Mouse (Mus musculus) forebrain, embryonic 12.5 days (tissue): Measurements from ENCODE around the gene Mettl6. TPM values are rescaled to one million over a fixed set of nuclear protein-coding genes. Genes with fewer than 3 reads are reported as not detected.

ENCODE experiments used
- polyA plus RNA-seq: library from polyadenylated mRNA; unstranded; fragments of >200 nt; fragmentation: Nextera tagmentation; extraction: Ambion mirVana; gene quantifications from 2 replicates; pipeline ENCODE4 v1.2.1, GENCODE M21; 2016

Gene Mettl6
- polyA plus RNA-seq, 1 experiment from 2014 or later = 78.9 TPM

Other genes starting within 250 kb of the Mettl6 start
- gene Phf7, start 243.7 kb downstream of the Mettl6 start, polyA plus RNA-seq = 14.8 and 15.8 TPM in 2 replicates
- 130 and 135 TPM in 2 replicates for gene Bap1, start 243.6 kb downstream of the Mettl6 start, polyA plus RNA-seq
- gene Dnah1, start 171.1 kb downstream of the Mettl6 start, polyA plus RNA-seq = 7.3 and 8.0 TPM in 2 replicates
- gene Capn7, start 158.4 kb downstream of the Mettl6 start, polyA plus RNA-seq = 46.8 and 47.5 TPM in 2 replicates
- gene Sh3bp5, start 59.0 kb downstream of the Mettl6 start, polyA plus RNA-seq = 37.7 and 39.1 TPM in 2 replicates
- 21.6 and 22.8 TPM in 2 replicates for gene Eaf1, start 641 bp downstream of the Mettl6 start, polyA plus RNA-seq
- 0.06 and 0.15 TPM in 2 replicates for gene Colq, start 96.3 kb upstream of the Mettl6 start, polyA plus RNA-seq
- 1.1 TPM in 1 of 2 replicates, not detected in the other for gene Gm49387, start 145.8 kb upstream of the Mettl6 start, polyA plus RNA-seq
- 13.9 and 15.2 TPM in 2 replicates for gene Btd, start 146.0 kb upstream of the Mettl6 start, polyA plus RNA-seq
- gene Hacl1, start 146.2 kb upstream of the Mettl6 start, polyA plus RNA-seq = 6.9 and 8.9 TPM in 2 replicates